Mouse (Mus musculus): ENCODE data around the gene S100z. TPM values are rescaled to one million over a fixed set of nuclear protein-coding genes. Genes with fewer than 3 reads are reported as not detected.

Gene S100z
- polyA plus RNA-seq (2012; rRNA removed; ENCODE audit: low replicate concordance) = not detected in 2 replicates

DNA sequence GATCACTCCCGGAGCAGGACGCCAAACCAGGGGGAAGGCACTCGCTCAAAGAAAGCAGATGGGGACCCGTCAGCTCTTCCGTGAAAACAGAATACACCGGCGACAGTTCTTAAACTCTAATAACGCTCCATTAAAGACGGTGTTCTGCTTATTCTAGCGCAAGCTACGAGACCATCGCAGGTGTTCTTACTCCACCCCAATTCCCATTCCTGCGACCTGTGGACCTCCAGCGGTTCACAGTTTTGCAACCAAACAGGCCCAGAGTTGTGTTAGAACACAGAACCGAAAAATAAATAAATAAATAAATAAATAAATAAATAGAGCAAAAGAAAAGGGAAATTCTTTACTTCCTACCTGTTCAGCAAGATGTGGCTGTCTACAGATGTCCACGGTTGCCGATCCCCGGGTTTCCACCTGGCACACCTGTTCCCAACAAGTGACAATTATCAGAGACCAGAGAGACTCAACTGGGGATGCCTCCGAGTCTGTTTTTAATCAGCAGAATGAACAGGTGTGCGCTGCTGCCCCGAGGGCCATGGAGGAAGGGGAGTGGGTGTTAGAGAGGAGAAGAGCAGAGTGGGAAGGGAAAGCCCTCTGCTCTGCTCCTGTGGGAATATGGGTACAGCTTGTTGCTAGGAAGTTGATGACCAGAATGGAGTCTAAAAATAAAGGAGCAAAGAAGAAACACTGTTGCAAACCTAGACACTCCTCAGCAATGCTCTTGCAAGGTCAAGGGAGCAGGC is at the start of gene S100z:
Gene S100z, minus strand, starts transcription at position 51 of the 743 bp plus-strand sequence.

DNA sequence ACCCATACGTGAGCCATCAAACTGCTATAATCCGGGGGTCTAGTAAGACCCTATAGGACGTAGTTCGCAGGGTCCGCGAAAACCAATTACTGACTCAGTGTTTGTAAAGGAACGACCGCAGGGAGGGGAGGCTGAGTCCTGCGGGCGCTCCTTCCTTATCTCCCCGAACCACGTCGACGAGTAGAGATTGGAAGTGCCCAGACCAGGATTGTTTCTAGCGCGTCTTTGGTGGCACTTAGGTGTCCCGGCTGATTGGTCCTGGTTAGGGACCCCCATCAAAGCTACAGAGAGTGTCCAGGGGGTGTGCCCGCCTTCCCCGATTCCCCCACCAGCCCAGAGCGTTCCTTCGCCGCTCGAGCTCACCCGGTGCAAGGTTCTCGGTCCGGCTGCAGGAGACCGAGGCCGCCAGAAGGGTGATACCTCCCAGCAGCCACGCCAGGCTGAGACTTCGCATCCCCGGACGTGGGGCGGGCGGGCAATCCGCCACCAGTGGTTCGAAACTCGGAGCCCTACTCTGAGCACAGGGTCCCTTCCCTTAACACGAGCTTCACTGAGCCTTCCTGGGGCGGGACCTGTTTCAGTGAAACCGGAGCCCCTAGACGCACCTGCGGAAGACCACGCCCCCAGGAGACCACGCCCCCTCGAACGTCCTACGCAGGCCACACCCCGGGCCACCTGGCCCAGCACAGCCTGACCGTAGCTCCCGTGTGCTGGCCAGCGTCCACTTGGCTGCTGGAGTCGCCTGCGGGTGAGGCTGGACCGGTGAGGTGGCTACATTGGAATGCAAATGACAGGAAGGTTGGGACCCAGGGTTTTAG is 46.4 kb upstream of the S100z start, which contains the start of gene F2rl1:
Gene F2rl1, minus strand, starts transcription at position 554 of the 818 bp plus-strand sequence.

DNA sequence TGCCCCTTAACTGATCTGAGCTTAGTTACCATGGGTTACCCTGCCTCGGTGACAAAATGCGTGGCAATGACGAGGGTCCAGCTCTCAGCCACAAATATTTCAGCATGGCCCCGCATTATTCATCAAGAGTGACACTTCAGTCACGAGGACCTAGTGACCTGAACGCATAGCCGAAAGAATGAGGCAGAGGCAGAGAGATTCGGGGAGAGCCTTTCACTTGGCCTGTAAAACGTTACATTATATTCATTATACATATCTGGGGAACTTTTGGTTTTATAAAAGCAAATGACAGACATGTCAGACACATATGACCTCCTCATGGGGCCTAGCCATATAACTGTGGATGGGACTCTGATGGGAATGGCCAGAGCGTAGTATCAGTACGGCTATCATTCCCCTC is 33.7 kb downstream of the S100z start, which contains the start of gene Crhbp:
Gene Crhbp, minus strand, starts transcription at position 101 of the 400 bp plus-strand sequence.

Other genes with a start within 250 kb of the S100z start
- 0.64 and 4.3 TPM in 2 replicates for gene Pde8b, start 228.4 kb downstream of the S100z start, polyA plus RNA-seq (2012; rRNA removed; ENCODE audit: low replicate concordance)
- 24.2 and 43.6 TPM in 2 replicates for gene Zbed3, start 155.1 kb downstream of the S100z start, polyA plus RNA-seq (2012; rRNA removed; ENCODE audit: low replicate concordance)
- gene Aggf1, start 103.4 kb downstream of the S100z start, polyA plus RNA-seq (2012; rRNA removed; ENCODE audit: low replicate concordance) = 13.4 and 20.2 TPM in 2 replicates
- 0.08 and 0.11 TPM in 2 replicates for gene Crhbp, start 33.8 kb downstream of the S100z start, polyA plus RNA-seq (2012; rRNA removed; ENCODE audit: low replicate concordance)
- 3.6 and 11.6 TPM in 2 replicates for gene F2rl1, start 46.5 kb upstream of the S100z start, polyA plus RNA-seq (2012; rRNA removed; ENCODE audit: low replicate concordance)
- gene F2r, start 139.8 kb upstream of the S100z start, polyA plus RNA-seq (2012; rRNA removed; ENCODE audit: low replicate concordance) = 7.6 and 27.0 TPM in 2 replicates
- 0.52 and 0.66 TPM in 2 replicates for gene F2rl2, start 218.1 kb upstream of the S100z start, polyA plus RNA-seq (2012; rRNA removed; ENCODE audit: low replicate concordance)

Data from subcutaneous adipose tissue, adult 2 months (tissue).